Mouse (Mus musculus) gastrocnemius, postnatal 10 days (tissue): ENCODE measurements at regions not wholly inside any gene's neighbourhood (a gene's known extent, or its start where the extent isn't known, plus 50 kb on each side); places are given as distances from the start of the nearest gene placed in this dataset.

Experiments
- DNase-seq: peaks from one replicate; pipeline ENCODE4 v3.0.0; 2021; ENCODE audit warnings: mixed read lengths

DNA sequence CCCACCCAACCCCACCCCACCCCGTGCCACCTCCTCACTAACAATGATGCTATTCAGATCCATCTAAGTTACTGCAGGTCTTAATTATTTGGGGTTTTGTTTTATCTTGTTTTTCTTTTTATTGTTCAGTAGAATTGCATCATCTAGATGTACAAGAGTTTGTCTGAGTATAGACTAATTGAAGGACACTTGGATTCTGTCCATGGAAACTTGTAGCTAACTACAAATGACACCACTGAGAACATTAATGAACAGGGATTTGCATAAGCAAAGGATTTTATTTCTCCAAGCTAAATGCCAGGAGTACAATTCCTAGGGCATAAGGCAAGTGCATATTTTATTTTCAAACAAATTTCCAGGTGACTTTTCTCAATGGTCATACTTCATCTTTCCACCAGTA lies 318.4 kb upstream of the Slc7a11 start:
- no peak for DNase-seq

DNA sequence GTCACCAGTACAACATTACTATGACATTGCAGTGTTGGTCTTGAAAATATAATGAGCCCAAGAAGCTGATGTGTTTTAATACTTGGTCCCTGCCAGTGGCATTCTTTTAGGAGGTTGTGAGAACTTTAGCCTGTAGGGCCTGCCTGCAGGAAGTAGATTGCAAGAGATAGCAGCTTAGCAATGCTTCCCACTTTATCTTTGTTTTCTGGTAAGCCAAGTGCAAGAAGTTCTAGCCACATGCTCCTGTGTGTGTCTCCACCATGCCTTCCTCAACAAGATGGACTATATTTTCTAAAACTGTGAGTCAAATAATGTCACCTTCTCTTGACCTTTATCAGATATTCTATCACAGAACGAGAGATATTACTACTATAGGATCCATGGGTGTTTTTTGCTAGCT lies 314.7 kb upstream of the Slc7a11 start:
- no peak for DNase-seq

DNA sequence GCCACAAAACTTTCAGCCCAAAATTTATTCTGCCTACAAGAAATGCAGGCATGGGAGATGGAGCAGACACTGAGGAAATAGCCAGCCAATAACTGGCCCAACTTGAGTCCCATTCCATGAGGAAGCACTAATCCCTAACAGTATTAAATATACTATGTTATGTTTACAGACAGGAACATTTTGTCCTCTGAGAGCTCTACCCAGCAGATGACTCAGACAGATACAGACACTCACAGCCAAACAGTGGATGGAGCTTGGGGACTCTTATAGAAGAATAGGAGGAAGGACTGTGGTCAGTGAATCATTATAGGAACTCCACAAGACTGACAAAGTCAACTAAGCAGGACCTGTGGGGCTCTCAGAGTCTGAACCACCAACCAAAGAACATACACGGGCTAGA lies 293.8 kb upstream of the Slc7a11 start:
- no peak for DNase-seq

DNA sequence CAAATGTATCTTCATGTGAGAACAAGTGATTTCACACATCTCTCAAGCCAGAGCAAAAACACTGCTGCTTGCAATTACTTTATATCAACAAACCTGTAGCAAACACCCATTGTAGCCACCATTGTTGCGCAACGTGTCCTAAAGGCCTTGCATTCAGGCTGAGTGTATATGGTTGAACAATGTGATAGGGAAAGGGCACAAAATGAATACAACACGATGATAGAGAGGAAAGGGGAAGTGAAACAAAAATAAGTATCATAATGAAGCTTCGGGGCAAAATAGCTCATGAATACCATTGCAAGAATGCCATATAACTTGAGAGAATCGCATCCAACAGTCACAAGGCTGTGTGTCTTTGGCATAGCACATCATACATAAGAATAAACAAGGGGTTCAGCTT lies 275.6 kb upstream of the Slc7a11 start:
- no peak for DNase-seq

DNA sequence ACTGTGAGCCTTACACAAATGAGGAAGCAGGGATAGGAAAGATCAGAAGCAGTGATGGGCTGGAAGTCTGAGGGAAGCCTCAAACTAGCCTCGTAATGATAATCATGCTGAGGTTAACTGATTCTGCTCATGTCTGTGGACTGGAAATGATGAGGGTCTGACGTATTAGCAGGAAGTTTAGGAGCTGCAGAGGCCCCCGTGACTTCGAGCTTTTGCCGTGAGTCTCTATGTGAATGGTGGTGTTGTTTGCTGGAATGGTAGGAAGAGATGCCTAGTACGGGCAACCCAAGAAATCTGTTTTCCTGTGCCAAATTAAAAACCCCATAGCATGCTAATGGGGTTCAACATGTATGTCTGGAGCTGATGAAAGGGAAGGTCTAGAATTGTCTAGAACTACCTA lies 270.0 kb upstream of the Slc7a11 start:
- no peak for DNase-seq

DNA sequence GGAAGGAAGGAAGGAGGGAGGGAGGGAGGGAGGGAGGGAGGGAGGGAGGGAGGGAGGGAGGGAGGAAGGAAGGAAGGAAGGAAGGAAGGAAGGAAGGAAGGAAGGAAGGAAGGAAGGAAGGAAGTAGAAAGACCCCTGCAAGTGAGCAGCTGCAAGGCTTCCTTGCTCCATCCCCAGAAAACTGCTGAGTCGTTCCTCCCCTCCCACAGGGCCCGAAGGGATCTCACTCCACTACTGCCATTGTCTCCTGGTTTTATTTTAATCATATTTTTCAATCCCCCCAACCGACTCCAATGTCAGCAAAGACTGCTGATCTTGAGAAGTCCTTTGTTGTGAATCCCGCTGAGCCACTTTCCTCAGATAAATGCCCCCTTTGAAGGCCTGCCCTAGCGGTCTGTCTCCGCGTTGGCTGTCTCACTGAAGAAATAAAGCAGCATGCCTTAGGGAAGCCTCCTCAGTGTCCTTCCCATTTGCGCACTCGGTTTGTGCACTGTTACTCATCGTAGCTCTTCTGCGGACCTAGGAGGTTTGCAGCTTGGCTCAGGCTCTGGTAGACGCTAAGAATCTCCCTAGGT lies 266.1 kb upstream of the Slc7a11 start:
- DNase-seq: no peak

DNA sequence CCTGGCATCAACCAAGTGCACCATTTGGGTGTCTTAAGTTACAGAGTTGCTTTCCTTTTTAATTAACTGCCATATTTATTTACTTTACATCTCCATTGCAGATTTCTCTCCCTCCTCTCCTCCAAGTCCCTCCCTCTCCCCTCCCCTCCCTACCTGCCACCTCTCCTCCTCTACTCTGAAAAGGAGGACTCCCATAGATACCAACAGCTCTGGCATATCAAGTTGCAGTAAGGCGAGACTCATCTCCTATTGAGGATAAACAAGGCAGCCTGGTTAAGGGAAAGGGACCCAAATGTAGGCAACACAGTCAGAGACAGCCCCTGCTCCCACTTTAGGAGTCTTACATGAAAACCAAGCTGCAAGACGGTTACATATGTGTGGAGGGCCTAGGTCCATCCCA lies 263.3 kb upstream of the Slc7a11 start:
- DNase-seq: no peak

DNA sequence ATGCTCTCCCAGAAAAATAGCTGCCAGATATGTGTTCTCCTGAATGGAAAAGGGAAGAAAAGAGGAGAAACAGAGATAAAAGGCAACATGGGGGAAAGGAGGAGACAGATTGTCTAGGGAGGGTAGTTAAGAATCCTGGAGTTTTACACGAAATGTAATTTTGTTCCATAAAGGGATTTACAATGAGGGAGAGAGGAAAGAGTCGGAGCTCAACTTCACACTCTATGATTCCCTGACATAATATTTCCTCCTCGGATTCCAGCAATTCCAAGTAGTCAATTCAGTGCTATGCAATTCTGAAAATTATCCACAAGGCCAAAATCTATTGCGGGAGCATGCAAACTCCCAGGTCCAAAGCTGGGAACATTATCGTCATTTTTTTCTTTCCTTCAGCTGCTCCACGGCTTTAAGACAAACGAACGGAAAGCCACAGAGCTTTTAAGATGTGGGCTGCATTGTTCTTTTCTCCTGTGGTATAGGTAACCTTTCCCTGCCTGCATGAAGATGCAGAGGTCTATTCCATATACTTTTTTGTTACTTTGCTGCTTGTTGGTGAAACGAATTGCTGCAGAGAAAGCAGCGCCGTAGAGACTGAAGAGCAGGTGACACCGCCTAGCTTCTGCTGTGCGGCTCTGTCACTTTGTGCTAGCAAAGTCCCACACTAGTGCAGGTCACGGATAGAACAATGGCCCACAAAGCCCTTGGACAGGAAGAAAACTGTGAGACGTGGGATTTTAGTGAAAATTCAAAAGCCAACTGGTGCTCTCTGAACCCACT lies 251.7 kb upstream of the Slc7a11 start:
- DNase-seq: no peak

DNA sequence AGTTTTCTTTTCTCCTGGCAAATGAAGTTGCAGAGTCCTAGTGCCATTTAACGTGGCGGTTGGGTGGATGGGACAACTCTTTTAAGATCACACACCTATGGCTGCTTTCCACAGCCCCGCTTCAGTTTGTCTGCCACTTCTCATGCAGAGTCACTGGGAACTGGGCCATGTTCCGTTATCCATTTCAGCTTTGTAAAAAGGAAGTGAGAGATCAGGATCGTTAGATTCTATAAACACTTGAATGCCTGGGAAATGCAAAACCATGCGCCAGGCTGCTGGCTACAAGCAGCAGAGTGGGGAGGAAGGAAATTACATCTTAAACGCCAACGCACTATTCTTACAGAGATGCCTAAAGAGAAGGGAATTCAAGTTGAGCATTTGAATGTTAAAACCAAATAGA lies 251.1 kb upstream of the Slc7a11 start:
- DNase-seq: peak; percentile 12

DNA sequence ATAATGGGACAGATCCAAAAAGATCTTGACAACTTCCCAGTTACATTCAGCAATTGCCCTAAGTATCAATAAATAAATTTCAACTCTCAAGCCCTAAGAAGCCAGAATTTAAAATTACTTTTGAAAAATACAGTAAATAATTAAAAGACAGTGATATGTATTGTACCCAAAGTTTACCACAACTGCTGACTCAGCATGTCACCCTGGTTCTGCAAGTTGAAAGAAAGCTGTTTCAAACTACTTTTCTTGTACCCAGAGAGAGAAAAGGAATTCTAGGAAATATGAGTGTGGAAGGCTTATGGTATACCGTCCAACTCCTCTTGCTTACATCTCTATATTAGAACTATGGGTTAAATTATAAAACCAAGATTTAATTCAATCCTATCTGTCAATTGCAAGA lies 248.9 kb upstream of the Slc7a11 start:
- no peak for DNase-seq

DNA sequence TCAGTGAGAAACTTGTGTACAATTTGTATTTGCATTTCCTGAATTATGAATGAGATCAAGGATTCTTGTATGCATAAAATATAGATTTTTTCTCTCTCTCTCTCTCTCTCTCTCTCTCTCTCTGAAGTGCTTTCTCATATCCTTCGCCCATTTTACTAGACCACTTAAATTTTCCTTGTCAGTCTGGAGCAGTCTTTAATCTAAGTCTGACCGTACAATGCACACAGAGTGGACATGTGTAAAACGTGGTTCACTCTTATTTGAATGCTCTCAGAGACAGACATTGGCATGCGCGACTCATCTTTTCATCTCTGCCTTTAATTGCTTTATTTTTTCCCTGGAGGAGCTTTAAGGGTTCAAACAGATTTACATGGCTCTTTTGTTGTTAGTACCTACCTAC lies 247.3 kb upstream of the Slc7a11 start:
- DNase-seq: no peak

DNA sequence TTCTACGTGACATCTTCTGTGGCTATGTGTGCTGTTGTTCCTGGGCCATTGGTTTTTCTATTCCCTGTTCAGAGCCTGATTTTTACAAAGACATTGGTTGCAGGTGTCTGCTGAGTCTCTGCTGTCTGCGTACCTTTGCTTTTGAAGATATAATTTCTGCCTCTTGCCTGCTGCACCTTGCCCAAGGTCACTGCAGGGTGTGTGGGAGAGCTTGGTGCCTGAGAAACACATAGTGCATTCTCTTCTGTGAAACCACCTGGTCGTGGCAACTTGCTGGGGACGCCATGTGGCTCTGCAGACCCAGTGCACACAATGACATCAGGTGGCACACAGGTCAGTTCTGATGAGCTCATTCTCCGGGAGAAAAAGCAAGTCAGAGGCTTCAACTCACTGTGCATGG lies 246.0 kb upstream of the Slc7a11 start:
- no peak for DNase-seq

DNA sequence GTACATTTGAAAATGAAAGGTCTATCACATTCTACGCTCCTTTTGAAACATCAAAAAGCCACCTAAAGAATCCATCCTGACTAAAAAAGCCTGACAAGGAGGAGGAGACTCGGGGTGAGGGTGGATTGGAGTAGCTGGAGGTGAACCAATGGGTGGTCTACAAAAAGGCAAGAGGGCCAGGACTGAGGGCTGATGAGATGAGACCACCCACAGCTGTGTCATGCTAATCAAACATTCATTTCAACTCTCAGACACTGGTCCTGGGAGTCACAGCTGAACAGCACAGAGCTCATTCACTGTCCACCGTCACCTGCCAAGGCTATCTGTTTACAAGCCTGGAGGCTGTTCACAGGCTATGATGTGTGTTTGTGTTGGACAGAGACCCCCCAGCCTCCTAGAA lies 244.3 kb upstream of the Slc7a11 start:
- no peak for DNase-seq

DNA sequence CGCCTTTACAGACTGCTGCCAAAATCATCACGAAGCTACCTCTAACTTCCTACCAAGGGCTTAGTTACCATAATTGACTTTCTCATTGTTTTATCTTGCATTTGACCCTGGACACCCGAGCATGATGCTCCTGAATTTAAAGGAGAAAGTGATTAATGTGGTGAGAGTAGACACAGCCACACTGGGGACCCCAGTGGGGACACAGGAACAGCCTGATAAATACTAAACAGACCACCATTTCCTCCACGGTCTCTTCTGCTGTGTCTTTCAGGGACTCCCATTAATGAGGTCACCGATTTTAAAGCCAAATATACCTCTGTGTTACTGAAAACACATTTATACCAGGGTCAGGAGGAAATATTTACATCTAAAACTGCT lies 235.2 kb upstream of the Slc7a11 start:
- DNase-seq: no peak

DNA sequence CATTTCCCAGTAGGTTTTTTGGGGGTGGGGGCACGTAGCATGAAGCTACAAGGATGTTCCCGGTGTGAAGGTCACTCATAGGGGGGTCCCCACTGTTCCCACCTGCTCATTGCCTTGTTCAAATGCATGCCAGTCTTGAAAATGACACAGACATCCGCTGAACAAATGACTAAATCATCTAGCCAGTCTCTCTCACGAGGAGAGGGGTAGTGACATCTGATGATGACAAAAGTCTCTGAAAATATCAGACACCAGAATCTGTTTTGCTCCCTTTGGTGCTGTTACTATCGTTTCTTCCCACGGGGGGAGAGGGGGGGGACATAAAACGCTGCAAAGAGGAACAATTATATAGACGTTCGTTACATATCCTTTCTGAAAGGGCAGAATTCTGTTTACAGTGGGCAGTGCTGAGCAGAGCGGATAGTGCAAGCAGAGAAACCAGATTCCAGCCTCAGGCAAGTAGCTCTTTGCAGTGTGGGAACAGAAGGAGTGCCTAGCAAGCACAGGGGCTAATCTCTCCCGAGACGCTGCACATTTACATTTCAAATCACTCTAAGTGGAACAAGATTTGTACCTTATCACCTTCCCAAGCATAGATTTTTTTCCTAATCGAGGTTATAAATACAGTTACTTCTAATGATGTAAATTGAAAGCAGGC lies 234.7 kb upstream of the Slc7a11 start:
- no peak for DNase-seq

DNA sequence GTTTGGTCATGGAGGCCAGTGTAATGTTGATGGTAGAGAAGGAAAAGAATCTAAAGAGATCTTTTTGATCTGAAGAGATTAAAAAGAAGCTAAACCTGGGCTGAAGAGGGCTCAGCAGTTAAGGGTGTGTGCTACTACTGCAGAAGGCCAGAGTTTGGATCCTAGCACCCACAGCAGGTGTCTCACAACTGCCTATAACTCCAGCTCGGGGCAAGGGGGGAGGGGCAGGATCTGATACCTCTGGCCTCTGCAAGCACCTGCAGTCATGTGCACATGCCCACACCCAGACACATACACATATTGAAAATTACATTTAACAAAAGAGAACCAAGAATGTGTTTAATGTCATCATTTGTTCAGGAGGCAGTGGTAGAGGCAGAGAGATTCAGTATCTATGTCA lies 232.4 kb upstream of the Slc7a11 start:
- no peak for DNase-seq

DNA sequence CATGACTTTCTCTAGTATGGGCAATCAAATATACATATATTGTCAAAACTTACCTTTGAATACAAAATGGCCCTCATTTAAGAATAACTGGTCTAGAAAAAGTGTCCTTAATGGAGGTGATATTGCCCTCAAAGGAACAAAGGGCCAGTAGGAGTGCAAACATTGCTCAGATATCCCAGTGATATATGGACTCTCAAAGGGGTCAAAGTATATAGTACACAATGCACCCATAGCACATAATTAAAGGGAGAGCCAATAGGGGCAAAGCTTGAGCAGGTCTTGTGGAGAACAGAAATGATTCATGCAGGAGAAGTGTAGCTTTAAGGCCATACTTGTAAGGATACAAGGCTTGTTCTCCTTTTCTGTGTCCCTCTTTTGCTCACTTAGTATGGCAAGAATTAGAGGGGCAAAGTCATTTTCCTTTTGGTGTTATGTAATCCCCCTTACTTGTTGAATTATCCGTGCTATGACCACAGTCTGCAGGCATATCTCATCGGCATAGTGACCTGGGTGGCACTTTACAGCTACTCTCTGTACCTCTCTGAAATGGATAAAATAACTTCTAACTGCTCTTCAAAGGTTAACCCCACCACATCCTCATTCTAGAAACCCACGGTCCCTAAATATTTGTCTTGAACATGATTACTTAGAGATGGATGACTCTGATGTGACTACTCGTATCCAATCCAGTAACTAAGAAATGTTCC lies 231.6 kb upstream of the Slc7a11 start:
- no peak for DNase-seq

DNA sequence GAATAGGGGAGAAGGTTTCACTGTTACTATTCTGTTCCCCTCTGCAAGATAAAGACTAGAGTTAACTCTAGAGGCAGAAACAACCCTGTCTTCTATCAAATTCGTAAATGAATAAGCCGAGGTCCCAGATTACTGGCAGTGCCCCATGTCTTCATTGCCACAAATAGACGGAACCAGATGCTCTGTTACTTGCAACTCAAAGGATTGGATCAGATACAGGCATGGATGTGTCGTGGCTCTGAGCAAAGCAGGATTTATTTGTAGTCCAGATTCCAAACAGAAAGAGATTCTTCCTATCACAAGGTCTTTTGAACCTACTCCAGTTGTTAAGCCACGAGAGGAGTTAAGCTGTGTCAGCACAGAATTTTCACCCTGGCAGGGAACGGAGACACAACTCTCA lies 221.9 kb upstream of the Slc7a11 start:
- no peak for DNase-seq

DNA sequence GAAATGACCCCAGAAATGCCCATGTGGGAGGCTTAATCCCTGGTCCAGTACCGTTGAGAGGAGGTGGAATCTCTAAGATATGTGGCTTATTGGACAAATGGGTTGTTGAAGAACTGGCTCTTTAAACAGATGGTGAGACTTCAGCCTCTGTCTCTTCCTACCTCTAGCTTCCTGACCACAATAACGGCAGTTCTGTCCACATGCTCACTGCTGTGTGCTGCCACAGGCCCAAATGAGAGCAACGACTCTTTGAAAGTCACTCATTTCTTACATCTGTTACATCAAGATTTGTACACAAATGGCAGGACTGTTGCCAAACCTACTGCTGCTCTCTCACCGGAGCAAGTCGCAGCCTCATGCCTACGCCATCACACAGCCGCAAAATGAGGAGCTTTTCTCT lies 217.6 kb upstream of the Slc7a11 start:
- DNase-seq: no peak

DNA sequence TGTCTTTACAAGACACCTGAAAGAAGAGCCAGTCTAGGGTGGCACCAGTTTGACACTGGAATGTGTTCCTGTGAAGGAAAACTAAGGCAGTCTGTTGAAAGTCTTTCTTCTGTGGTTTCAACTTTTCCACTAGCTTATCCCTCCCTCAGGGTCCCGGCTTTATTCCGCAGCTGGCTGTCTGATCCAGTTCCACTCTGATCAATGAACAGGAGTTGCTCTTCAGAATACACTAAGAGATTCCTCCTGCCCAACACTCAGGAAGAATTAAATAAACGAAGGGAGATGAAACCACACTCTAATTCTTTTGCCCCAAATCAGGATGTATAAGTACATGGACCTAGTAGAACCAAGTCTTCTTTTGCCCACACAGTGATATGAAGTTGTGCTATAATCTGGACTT lies 217.2 kb upstream of the Slc7a11 start:
- DNase-seq: no peak

DNA sequence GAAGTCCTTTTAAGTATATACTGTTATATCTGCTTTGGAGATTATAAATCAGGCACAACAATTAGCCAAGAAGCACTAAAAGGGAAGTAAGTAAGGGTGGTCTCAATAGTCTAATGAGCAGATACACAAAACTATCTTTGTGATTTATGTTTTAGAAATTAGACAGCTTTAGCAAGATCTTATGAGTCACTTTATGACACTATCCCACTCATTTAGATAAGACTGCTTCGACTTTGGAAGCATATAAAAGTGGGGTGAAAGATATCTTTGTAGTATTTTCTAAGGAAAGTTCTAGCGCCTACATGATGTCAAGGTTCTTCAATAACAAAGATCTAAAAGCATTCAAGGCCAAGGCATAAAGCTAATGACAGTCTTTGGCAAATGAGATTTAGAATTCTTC lies 214.5 kb upstream of the Slc7a11 start:
- no peak for DNase-seq

DNA sequence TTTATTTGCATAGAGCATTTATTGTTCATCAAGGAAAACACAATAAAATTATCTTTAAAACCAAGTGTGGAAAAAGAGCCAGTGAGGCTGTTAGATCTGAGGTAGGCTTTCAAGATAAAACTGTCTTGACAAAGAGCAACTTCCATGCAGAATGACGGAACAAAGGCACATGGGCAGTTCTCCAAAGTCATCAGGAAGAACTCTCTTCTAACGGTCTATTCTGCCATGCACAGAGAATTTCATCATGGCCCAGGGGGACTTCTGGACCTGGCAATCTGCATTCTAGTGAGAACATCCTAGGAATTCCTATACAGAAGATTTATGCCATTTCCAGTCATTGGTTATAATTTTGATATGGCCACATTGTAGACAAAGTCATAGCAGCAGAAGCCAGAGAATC lies 211.0 kb upstream of the Slc7a11 start:
- no peak for DNase-seq

DNA sequence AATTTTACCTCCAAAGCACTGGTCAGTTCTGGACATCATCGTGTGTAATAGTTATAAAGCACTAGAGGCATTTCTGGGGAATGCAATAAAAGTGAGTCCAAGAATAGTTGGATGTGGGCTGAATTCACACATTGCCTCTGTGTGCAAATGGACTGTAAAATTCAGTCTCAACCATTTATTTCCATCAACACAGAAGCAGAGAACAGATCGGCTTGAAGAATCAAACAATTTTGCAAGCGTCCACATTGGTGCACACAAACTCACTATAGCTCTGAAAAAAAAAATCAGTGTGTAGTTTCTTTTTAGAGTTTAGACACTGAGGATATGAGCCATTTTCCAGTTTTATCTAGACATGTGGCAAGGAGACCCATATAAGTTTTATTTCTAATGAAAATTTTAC lies 208.9 kb upstream of the Slc7a11 start:
- no peak for DNase-seq

DNA sequence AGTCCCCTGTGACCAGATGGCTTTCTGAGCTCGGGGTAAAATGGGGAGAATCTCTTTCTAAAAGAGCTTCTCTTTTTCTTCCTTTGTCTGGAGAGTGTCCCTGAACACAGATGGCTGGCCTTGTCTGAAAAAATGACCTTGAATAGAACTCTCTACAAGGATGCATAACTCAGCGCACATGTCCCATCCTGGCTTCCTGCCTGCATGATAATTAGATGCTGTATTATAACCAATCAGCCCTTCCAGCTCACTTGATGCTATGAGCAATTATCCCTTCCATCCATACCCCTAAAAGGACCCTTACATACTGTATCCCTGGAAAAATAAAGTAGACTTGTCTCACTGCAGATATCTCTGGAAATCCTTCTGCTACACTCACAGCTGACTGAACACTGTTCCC lies 199.7 kb upstream of the Slc7a11 start:
- no peak for DNase-seq
